Mouse (Mus musculus) heart, embryonic 11.5 days (tissue): ENCODE measurements around the gene Eps8l3. TPM values are rescaled to one million over a fixed set of nuclear protein-coding genes. Genes with fewer than 3 reads are reported as not detected.

Experiments used
- ATAC-seq: fragments of 200-750 bp; cut with Nextera tagmentation; replicated peaks from 2 replicates; pipeline ENCODE4 v1.8.0; 2017; ENCODE audit warnings: moderate library complexity; ENCODE audit not compliant: insufficient number of reproducible peaks, low FRiP score, low TSS enrichment
- H3K27ac ChIP-seq: fragments of 300-500 bp; sonication (generic); 2 replicates; pipeline ENCODE4 v1.5.1; 2014; ENCODE audit warnings: mild to moderate bottlenecking, low read depth, low read length
- H3K27me3 ChIP-seq: fragments of 300-500 bp; sonication (generic); 2 replicates; pipeline ENCODE4 v1.6.1; 2014; ENCODE audit warnings: mild to moderate bottlenecking, low read length, mixed read lengths; ENCODE audit not compliant: control insufficient read depth, insufficient read depth
- H3K36me3 ChIP-seq: fragments of 300-500 bp; sonication (generic); 2 replicates; pipeline ENCODE4 v1.6.1; 2014; ENCODE audit warnings: mild to moderate bottlenecking, low read length, moderate library complexity, mixed read lengths; ENCODE audit not compliant: control insufficient read depth, insufficient read depth
- H3K4me1 ChIP-seq: fragments of 300-500 bp; sonication (generic); 2 replicates; pipeline ENCODE4 v1.6.1; 2014; ENCODE audit warnings: low read length; ENCODE audit not compliant: control insufficient read depth, insufficient read depth
- H3K4me2 ChIP-seq: fragments of 300-500 bp; sonication (generic); 2 replicates; pipeline ENCODE4 v1.6.1; 2014; ENCODE audit warnings: mild to moderate bottlenecking, moderate library complexity
- H3K4me3 ChIP-seq: fragments of 300-500 bp; sonication (generic); 2 replicates; pipeline ENCODE4 v1.5.1; 2014; ENCODE audit warnings: low read depth, low read length
- H3K9ac ChIP-seq: fragments of 300-500 bp; sonication (generic); 2 replicates; pipeline ENCODE4 v1.6.1; 2014; ENCODE audit warnings: mild to moderate bottlenecking, low read depth, low read length, moderate library complexity
- H3K9me3 ChIP-seq: fragments of 300-500 bp; sonication (generic); replicated peaks from 2 replicates; pipeline ENCODE4 v1.6.1; 2016; ENCODE audit warnings: low read length; ENCODE audit not compliant: control insufficient read depth
- WGBS: fragments of 180-500 bp; shearing (Covaris S2); extraction: QIAGEN DNeasy Blood & Tissue Kit; methylation state at CpG from one replicate; pipeline ENCODE4 v1.1.7; 2014; ENCODE audit not compliant: insufficient replicate concordance; 5-methylcytosine and 5-hydroxymethylcytosine counted together
- polyA plus RNA-seq: library from polyadenylated mRNA; unstranded; fragments of >200 nt; fragmentation: Nextera tagmentation; extraction: Ambion mirVana; gene quantifications from 2 replicates; pipeline ENCODE4 v1.2.1, GENCODE M21; 2014

Gene Eps8l3
- polyA plus RNA-seq, 1 experiment from 2014 or later: not detected

DNA sequence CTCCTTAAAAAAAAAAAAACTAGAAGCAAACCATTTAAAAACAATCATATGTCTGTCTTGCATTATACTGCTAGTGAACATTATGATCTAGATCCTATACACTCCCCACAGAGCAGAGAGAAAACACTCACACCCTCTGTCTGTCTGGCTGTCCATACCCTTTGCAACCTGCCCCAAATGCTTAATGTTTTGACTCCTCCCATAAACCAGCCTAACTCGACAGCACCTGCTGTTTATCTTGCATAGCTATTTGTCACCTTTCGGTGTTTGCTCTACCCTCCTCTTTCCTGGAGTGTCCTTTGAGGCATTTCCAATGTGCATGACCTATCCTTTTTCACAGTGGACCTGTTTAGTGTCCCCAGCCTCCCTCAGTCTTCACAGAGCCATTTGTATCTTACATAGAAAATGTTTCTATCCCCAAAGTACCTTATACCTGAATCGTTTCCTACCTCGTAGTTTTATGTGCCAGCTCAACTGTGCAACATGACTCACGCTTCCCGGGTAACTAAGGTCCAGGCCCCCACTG lies 18.2 kb downstream of the Eps8l3 start:
- WGBS: 10% methylated on average over 6 of the region's 6 CpGs
- no peaks in the 10 kb centered on the region for H3K36me3 ChIP-seq
- peak overlapping the region; percentile 84; the same call in 1 of the 2 replicates for H3K9ac ChIP-seq
- H3K27ac ChIP-seq: no peak overlapping the region
- peaks cover 6% of the 10 kb centered on the region; the same call in 1 of the 2 replicates for H3K4me1 ChIP-seq
- no peaks in the 10 kb centered on the region for H3K27me3 ChIP-seq
- ATAC-seq: no peak
- H3K4me2 ChIP-seq: peak overlapping the region; percentile 91
- H3K9me3 ChIP-seq: no peaks in the 10 kb centered on the region
- H3K4me3 ChIP-seq: peak overlapping the region; percentile 75

DNA sequence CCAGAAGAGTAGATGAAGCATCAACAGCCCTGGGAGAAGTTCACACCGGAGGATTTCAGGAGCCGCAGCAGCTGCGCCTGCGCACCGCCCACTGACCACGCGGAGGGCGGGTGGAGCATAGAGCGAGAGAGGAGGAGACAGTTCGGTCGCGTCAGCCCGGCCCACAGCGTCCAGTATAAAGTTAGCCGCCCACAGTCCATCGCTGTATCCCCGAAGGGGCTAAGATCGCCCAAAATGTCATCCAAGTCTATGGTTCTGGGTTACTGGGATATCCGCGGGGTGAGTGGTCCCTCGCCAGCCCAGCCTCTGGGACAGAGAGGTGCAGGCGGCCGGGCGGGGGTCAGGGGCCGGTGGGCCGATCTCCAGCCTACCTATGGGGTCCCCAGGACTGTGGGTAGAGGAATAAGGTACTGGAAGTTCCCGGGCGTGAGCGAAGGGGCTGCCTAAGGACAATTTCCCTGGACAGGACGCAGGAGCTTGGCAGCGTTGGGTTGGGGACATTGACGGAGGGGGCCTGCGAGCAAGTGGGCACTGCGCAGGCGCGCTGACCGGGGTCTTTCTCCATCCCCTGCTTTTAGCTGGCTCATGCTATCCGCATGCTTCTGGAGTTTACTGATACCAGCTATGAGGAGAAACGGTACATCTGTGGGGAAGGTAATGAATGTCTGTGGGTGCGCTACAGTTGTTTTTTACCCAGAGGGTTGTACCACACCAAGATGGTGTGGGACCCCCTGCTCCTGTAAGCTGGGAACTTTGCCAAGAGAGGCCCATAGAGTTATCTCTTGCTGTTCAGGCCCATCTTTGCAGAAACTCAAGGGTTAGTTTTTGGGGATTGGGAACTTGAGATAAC lies 18.9 kb downstream of the Eps8l3 start, which contains the start of gene Gstm5:
Gstm5 (plus strand) TSS at position 102 of the 850 bp plus-strand sequence.
- peak; percentile 87 for ATAC-seq
- Histone ChIP-seq H3K27ac (peak within 1 kb of the TSS; percentile 80), H3K27me3 (no peaks in the 10 kb centered on the region), H3K4me2 (peak within 1 kb of the TSS; percentile 91), H3K9ac (peak within 1 kb of the TSS; percentile 84), H3K36me3 (no peaks in the 10 kb centered on the region), H3K4me1 (peaks cover 6% of the 10 kb centered on the region; the same call in 1 of the 2 replicates), H3K9me3 (no peaks in the 10 kb centered on the region), H3K4me3 (peak within 1 kb of the TSS; percentile 75)
- 6% methylated on average over 40 of the region's 40 CpGs for WGBS

DNA sequence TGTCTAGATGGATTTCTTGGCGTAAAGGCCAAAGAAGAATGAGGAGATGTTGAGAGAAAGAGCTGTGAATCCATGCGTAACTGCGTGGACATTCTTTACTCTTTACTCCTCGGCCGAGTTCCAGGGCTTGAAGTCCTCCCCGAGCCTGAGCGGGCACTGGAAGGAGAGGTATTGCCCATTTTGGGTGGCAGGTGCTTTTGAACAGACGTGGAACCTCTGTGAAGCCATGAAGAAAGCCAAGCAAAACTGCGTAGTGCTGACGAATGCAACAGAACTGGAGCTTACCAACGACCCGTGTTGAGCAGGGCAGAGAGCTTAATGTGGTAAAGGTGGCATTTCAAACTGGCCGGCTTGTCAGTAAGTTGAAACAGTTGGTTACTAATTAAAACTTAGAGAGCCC lies 21.7 kb downstream of the Eps8l3 start:
- no peak overlapping the region for H3K4me3 ChIP-seq
- no peak overlapping the region for H3K27ac ChIP-seq
- no peak overlapping the region for H3K9ac ChIP-seq
- 88% methylated on average over 13 of the region's 13 CpGs for WGBS
- H3K9me3 ChIP-seq: no peaks in the 10 kb centered on the region
- H3K36me3 ChIP-seq: no peaks in the 10 kb centered on the region
- ATAC-seq: no peak
- H3K27me3 ChIP-seq: no peaks in the 10 kb centered on the region
- H3K4me1 ChIP-seq: peaks cover 11% of the 10 kb centered on the region; the same call in 1 of the 2 replicates
- no peak overlapping the region for H3K4me2 ChIP-seq

DNA sequence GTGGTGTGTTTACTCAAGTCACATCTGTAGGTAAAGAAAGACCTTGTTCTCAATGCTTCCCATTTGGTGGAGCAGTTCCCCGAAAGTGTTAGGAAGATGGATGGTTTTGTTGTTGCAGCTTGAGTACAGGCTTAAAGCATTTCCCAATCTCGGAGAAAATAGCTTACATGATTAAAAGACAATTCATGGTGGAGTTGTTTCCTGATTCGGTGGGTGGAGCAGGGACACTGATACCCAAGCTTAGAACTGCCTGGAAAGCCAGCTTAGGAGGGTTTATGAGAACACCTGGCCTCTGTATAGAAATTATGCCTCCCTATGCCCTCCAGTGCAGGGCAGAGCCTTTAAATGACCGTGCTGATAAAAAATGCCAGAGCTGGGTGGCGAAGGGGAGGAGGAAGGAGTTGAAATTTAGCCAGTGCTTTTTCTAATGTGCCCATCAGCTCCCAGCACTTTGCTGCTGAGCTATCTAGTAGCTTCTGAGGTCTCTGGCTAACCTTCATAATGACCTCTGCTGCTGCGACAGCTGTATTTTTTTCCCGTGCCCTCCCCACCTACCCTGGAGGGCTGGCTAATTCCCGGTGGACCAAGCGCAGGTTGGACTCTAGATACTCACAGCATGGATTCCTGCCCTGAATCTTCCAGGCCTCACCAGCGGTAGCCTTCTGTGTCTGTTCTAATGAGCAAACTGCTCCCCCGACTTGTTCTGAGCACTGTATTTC lies 24.1 kb downstream of the Eps8l3 start:
- Histone ChIP-seq H3K27ac (no peak overlapping the region), H3K4me1 (peaks cover 9% of the 10 kb centered on the region; the same call in 1 of the 2 replicates), H3K4me3 (no peak overlapping the region), H3K36me3 (no peaks in the 10 kb centered on the region), H3K27me3 (no peaks in the 10 kb centered on the region), H3K4me2 (no peak overlapping the region), H3K9me3 (no peaks in the 10 kb centered on the region), H3K9ac (no peak overlapping the region)
- 59% methylated on average over 11 of the region's 11 CpGs for WGBS
- no peak for ATAC-seq

DNA sequence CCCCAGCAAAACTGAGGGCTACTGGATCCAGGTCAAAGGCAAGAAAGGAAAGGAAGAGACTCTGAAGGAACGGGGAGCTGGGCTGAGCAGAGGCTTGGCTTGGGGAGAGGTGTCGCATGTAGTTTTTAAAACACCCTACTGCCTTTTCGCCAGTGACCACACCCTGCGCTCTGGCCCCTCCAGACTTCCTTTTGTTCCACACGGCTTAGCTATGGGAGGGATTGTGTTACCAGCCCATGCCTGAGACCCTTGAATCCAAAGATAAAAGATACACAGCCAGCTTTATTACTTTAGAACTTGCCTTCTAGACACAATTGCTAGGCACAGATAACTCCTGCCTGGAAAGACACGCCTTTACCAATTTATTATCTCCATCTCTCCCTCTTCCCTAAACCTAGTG lies 28.9 kb downstream of the Eps8l3 start:
- no peak overlapping the region for H3K27ac ChIP-seq
- no peaks in the 10 kb centered on the region for H3K9me3 ChIP-seq
- peaks cover 5% of the 10 kb centered on the region; the same call in 1 of the 2 replicates for H3K4me1 ChIP-seq
- no peak for ATAC-seq
- H3K36me3 ChIP-seq: no peaks in the 10 kb centered on the region
- no peak overlapping the region for H3K4me3 ChIP-seq
- no peak overlapping the region for H3K9ac ChIP-seq
- H3K4me2 ChIP-seq: no peak overlapping the region
- WGBS: 57% methylated on average over 6 of the region's 6 CpGs
- H3K27me3 ChIP-seq: no peaks in the 10 kb centered on the region

DNA sequence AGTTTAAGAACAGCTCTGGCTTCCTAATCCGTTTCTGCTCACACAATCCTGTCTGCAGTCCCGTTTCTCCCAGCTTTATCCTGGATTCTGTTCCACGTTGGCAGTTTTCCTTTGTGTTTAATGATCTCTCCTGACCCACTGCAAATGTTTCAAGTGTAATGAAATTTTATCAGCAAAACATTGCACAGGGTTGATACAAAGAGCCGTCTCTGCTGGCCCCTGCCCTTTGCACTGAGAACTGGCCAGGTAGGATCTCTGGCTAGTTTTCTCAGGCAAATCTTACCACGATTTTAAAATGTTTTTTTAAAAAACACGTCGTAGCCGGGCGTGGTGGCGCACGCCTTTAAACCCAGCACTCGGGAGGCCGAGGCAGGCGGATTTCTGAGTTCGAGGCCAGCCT lies 39.6 kb downstream of the Eps8l3 start:
- H3K9ac ChIP-seq: no peak overlapping the region
- no peaks in the 10 kb centered on the region; the same call in 1 of the 2 replicates for H3K27me3 ChIP-seq
- H3K36me3 ChIP-seq: no peaks in the 10 kb centered on the region
- no peak overlapping the region for H3K27ac ChIP-seq
- no peaks in the 10 kb centered on the region for H3K9me3 ChIP-seq
- H3K4me1 ChIP-seq: no peaks in the 10 kb centered on the region
- ATAC-seq: no peak
- WGBS: 78% methylated on average over 15 of the region's 15 CpGs
- no peak overlapping the region for H3K4me2 ChIP-seq
- H3K4me3 ChIP-seq: no peak overlapping the region

DNA sequence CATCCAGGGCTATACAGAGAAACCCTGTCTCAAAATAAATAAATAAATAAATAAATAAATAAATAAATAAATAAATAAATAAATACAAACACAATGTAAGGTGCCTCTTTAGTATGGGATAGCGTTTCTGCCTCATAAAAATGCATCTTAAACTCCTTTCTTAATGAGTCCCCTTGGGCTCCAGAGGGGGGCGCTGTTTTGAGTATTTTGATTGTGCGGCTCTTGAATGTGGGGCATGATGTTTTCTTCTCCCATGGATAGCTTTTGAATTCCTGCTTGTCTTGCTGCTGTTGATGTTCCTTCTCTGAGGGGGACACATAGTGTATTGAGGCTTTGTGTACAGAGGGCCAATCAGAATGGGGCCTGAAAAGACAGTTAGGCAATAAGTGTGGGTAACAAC lies 40.1 kb downstream of the Eps8l3 start:
- Histone ChIP-seq H3K4me2 (no peak overlapping the region), H3K9ac (no peak overlapping the region), H3K4me1 (no peaks in the 10 kb centered on the region), H3K27ac (no peak overlapping the region), H3K9me3 (no peaks in the 10 kb centered on the region), H3K27me3 (no peaks in the 10 kb centered on the region; the same call in 1 of the 2 replicates), H3K36me3 (no peaks in the 10 kb centered on the region), H3K4me3 (no peak overlapping the region)
- 77% methylated on average over 3 of the region's 3 CpGs for WGBS
- ATAC-seq: no peak

DNA sequence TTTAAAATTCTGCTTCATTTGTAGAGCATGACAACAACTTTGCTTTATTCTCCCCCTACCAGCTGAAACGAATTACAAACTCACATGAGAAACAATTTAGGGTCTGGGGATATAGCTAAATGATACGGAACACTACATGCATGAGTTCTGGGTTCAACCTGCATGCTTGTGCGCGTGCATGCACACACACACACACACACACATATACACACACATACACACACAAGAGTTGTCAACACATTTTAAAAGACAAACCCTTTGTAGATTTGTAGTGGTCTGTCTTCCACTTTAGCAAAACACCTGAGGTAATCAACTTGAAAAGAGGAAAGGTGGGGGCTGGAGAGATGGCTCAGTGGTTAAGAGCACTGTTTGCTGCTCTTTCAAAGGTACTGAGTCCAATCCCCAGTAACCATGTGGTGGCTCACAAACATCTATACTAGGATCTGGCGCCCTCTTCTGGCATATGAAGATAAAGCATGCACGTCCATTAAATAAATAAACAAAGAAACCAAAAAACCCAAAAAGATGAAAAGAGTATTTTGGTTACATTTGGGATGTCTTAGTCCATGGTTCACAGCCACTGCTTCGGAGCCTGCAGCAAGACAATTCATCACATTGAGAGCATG lies 40.9 kb downstream of the Eps8l3 start:
- Histone ChIP-seq H3K36me3 (no peaks in the 10 kb centered on the region), H3K9me3 (no peaks in the 10 kb centered on the region), H3K27ac (no peak overlapping the region), H3K4me2 (no peak overlapping the region), H3K9ac (no peak overlapping the region), H3K4me1 (no peaks in the 10 kb centered on the region), H3K27me3 (no peaks in the 10 kb centered on the region; the same call in 1 of the 2 replicates), H3K4me3 (no peak overlapping the region)
- no peak for ATAC-seq
- WGBS: 56% methylated on average over 7 of the region's 7 CpGs
